Mouse (Mus musculus): ENCODE data around the gene Ccl25. TPM values are rescaled to one million over a fixed set of nuclear protein-coding genes. Genes with fewer than 3 reads are reported as not detected.

The Ccl25 gene
- total RNA-seq, 2 experiments from 2014 or later: 5.1 to 23.2 TPM

Other genes with a start within 250 kb of the Ccl25 start
- gene Cd209f, start 219.4 kb upstream of the Ccl25 start, total RNA-seq (2014; fragmentation: Nextera tagmentation): 0.64 TPM in 1 of 2 replicates, not detected in the other
- not detected in 2 replicates for gene Cd209f, start 219.4 kb upstream of the Ccl25 start, total RNA-seq (2017)
- not detected in 2 replicates for gene Cd209g, start 191.1 kb upstream of the Ccl25 start, total RNA-seq (2014; fragmentation: Nextera tagmentation)
- gene Cd209g, start 191.1 kb upstream of the Ccl25 start, total RNA-seq (2017): not detected in 2 replicates
- 4.4 and 10.5 TPM in 2 replicates for gene Evi5l, start 158.6 kb upstream of the Ccl25 start, total RNA-seq (2014; fragmentation: Nextera tagmentation)
- gene Evi5l, start 158.6 kb upstream of the Ccl25 start, total RNA-seq (2017): 4.1 and 9.4 TPM in 2 replicates
- 0.68 and 0.80 TPM in 2 replicates for gene Prr36, start 107.8 kb upstream of the Ccl25 start, total RNA-seq (2014; fragmentation: Nextera tagmentation)
- under 0.01 TPM in 1 of 2 replicates, not detected in the other for gene Prr36, start 107.8 kb upstream of the Ccl25 start, total RNA-seq (2017)
- not detected in 2 replicates for gene Lrrc8e, start 98.4 kb upstream of the Ccl25 start, total RNA-seq (2014; fragmentation: Nextera tagmentation)
- gene Lrrc8e, start 98.4 kb upstream of the Ccl25 start, total RNA-seq (2017): not detected in 2 replicates
- 29.7 and 44.6 TPM in 2 replicates for gene Map2k7, start 86.5 kb upstream of the Ccl25 start, total RNA-seq (2014; fragmentation: Nextera tagmentation)
- gene Map2k7, start 86.5 kb upstream of the Ccl25 start, total RNA-seq (2017): 21.5 and 34.3 TPM in 2 replicates
- 1.1 TPM in 1 of 2 replicates, not detected in the other for gene Gm49320, start 86.3 kb upstream of the Ccl25 start, total RNA-seq (2014; fragmentation: Nextera tagmentation)
- gene Gm49320, start 86.3 kb upstream of the Ccl25 start, total RNA-seq (2017): 0.52 TPM in 1 of 2 replicates, not detected in the other
- gene Tgfbr3l, start 77.0 kb upstream of the Ccl25 start, total RNA-seq (2014; fragmentation: Nextera tagmentation): 13.1 and 17.0 TPM in 2 replicates
- 2.4 and 2.8 TPM in 2 replicates for gene Tgfbr3l, start 77.0 kb upstream of the Ccl25 start, total RNA-seq (2017)
- gene Snapc2, start 72.1 kb upstream of the Ccl25 start, total RNA-seq (2014; fragmentation: Nextera tagmentation): 14.4 and 14.5 TPM in 2 replicates
- 12.5 and 14.5 TPM in 2 replicates for gene Snapc2, start 72.1 kb upstream of the Ccl25 start, total RNA-seq (2017)
- 3.8 and 3.9 TPM in 2 replicates for gene Ctxn1, start 65.9 kb upstream of the Ccl25 start, total RNA-seq (2014; fragmentation: Nextera tagmentation)
- gene Ctxn1, start 65.9 kb upstream of the Ccl25 start, total RNA-seq (2017): 0.60 TPM in 1 of 2 replicates, not detected in the other
- 72.1 and 74.5 TPM in 2 replicates for gene Timm44, start 49.3 kb upstream of the Ccl25 start, total RNA-seq (2014; fragmentation: Nextera tagmentation)
- 113 and 128 TPM in 2 replicates for gene Timm44, start 49.3 kb upstream of the Ccl25 start, total RNA-seq (2017)
- 99.5 and 118 TPM in 2 replicates for gene Elavl1, start 203 bp downstream of the Ccl25 start, total RNA-seq (2014; fragmentation: Nextera tagmentation)
- gene Elavl1, start 203 bp downstream of the Ccl25 start, total RNA-seq (2017): 92.6 and 107 TPM in 2 replicates
- 4.6 and 10.0 TPM in 2 replicates for gene Cers4, start 167.8 kb downstream of the Ccl25 start, total RNA-seq (2014; fragmentation: Nextera tagmentation)
- gene Cers4, start 167.8 kb downstream of the Ccl25 start, total RNA-seq (2017): 2.8 and 5.1 TPM in 2 replicates

Data from granulocyte monocyte progenitor cell, adult 5-6 weeks (primary cell).